Mouse (Mus musculus) MEL (cell line): ENCODE measurements at regions not wholly inside any gene's neighbourhood (a gene's known extent, or its start where the extent isn't known, plus 50 kb on each side); places are given as distances from the start of the nearest gene placed in this dataset.

Experiments
- CHD1 ChIP-seq: IDR thresholded peaks from 2 replicates; pipeline ENCODE4 v1.6.1; 2012; ENCODE audit warnings: low read depth, mild to moderate bottlenecking, inconsistent platforms, low read length, improper control_type of control experiment
- CHD2 ChIP-seq: IDR thresholded peaks from 2 replicates; pipeline ENCODE4 v1.6.1; 2011; ENCODE audit warnings: low read length, improper control_type of control experiment
- EP300 ChIP-seq, 2 experiments: IDR thresholded peaks; 2 replicates each; pipeline ENCODE4 v1.6.1; 2011; ENCODE audit warnings: improper control_type of control experiment in 2 of 2, low read length in 2 of 2, low read depth in 1 of 2, mild to moderate bottlenecking in 1 of 2
- GATA1 ChIP-seq: IDR thresholded peaks from 2 replicates; pipeline ENCODE4 v1.6.1; 2011; ENCODE audit warnings: low read depth, low read length, improper control_type of control experiment
- NELFE ChIP-seq: IDR thresholded peaks from 2 replicates; pipeline ENCODE4 v1.6.1; 2011; ENCODE audit warnings: low read depth, low read length, improper control_type of control experiment
- SMC3 ChIP-seq: IDR thresholded peaks from 2 replicates; pipeline ENCODE4 v1.6.1; 2011; ENCODE audit warnings: low read depth, low read length, improper control_type of control experiment
- UBTF ChIP-seq: IDR thresholded peaks from 2 replicates; pipeline ENCODE4 v1.6.1; 2012; ENCODE audit warnings: low read depth, mild to moderate bottlenecking, inconsistent platforms, low read length, improper control_type of control experiment, moderate library complexity, borderline replicate concordance; ENCODE audit not compliant: insufficient read depth

DNA sequence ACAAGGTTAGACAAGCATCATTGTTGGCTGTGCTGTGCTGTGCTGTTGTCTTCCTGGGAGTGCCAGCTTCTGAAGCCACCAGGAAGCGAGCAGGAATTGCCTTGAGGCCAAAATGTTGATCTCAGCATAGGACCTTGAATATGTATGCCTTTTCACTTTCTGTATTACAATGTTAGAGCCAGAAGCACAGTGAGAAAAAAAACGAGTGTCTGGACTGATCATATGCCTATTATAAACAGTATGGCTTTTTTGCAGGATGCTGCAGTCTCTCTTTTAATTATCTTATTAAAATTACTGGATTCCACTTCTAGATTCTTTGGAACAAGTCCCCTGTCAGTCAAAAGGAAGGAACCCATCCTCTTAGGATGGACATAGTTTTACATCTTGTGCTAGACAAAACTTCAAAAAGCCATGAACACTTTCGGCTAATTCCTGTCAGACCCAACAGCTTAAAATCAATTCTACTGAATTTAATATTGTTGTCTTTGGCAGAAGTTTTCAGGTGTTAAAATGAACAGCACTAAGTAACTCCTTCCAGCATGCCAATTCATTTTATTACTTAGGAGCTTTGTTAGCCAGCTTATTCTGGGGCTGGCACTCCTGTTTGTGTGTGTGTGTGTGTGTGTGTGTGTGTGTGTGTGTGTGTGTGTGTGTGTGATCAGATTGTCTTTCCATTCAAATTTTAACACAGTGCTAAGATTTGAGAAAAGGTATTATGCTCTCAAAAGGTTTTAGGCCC is 220.8 kb upstream of the Adgrl4 start:
- TF ChIP-seq CHD1: no peak
- TF ChIP-seq GATA1: no peak
- no peak for TF ChIP-seq NELFE
- no peak for TF ChIP-seq CHD2
- TF ChIP-seq EP300 (IDR thresholded peaks at IDR 0.05; ENCODE audit: low read depth in 1 of 2, low read length in 2 of 2): no peak
- no peak for TF ChIP-seq SMC3
- no peak for TF ChIP-seq UBTF
